Mouse (Mus musculus): Measurements from ENCODE around the gene Tfpt.

DNA sequence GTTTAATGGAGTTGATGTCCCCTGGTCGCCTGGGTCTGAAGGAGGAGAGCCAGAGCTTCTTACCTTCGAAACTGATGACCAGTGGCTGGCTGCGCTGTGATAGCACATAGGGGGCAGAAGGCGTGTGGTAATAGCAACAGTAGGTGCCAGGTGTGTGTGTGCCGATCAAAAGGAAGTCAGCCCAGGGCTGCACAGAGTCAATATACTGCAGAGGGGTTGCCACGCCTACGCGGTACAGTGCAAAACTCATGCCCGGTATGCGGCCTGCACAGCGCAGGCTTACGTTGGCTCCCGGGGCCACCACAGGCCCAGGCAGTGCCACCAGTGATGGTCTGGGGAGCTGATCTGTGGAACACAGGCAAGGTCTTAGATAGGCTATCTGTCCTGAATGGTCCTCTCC is 18.7 kb downstream of the Tfpt start:
- TF ChIP-seq POLR2A (IDR thresholded peaks at IDR 0.05; ENCODE audit: extremely low read depth, insufficient read depth, low read length) (no peak), CTCF (IDR thresholded peaks at IDR 0.05; ENCODE audit: low read depth, low read length) (no peak)

All from liver, adult 2 months (tissue).